Mouse (Mus musculus) midbrain, embryonic 16.5 days (tissue): ENCODE data around the gene Gm20388. TPM values are rescaled to one million over a fixed set of nuclear protein-coding genes. Genes with fewer than 3 reads are reported as not detected.

Source experiments
- ATAC-seq: fragments of 200-750 bp; cut with Nextera tagmentation; 2 replicates; pipeline ENCODE4 v1.8.0; 2017; ENCODE audit warnings: moderate TSS enrichment
- H3K27ac ChIP-seq: fragments of 300-500 bp; sonication (generic); 2 replicates; pipeline ENCODE4 v1.5.1; 2014; ENCODE audit warnings: mild to moderate bottlenecking, low read length, mixed read lengths
- H3K27me3 ChIP-seq: fragments of 300-500 bp; sonication (generic); 2 replicates; pipeline ENCODE4 v1.6.1; 2014; ENCODE audit warnings: low read depth, low read length, mixed read lengths; ENCODE audit not compliant: control insufficient read depth, insufficient read depth
- H3K36me3 ChIP-seq: fragments of 300-500 bp; sonication (generic); 2 replicates; pipeline ENCODE4 v1.6.1; 2014; ENCODE audit warnings: mild to moderate bottlenecking, low read length, moderate library complexity, mixed read lengths; ENCODE audit not compliant: control insufficient read depth, insufficient read depth
- H3K4me1 ChIP-seq: fragments of 300-500 bp; sonication (generic); 2 replicates; pipeline ENCODE4 v1.6.1; 2014; ENCODE audit warnings: mild to moderate bottlenecking, low read length, mixed read lengths; ENCODE audit not compliant: control insufficient read depth, insufficient read depth
- H3K4me2 ChIP-seq: fragments of 300-500 bp; sonication (generic); 2 replicates; pipeline ENCODE4 v1.6.1; 2014; ENCODE audit warnings: mild to moderate bottlenecking, low read length, mixed read lengths
- H3K4me3 ChIP-seq: fragments of 300-500 bp; sonication (generic); 2 replicates; pipeline ENCODE4 v1.5.1; 2014; ENCODE audit warnings: low read depth, mild to moderate bottlenecking, low read length, moderate library complexity, mixed read lengths
- H3K9ac ChIP-seq: fragments of 300-500 bp; sonication (generic); 2 replicates; pipeline ENCODE4 v1.6.1; 2014; ENCODE audit warnings: low read depth, low read length, mixed read lengths
- H3K9me3 ChIP-seq: fragments of 300-500 bp; sonication (generic); replicated peaks from 2 replicates; pipeline ENCODE4 v1.6.1; 2014; ENCODE audit warnings: mild to moderate bottlenecking, low read length, mixed read lengths; ENCODE audit not compliant: control insufficient read depth, poor library complexity, severe bottlenecking
- WGBS: fragments of 180-500 bp; shearing (Covaris S2); extraction: QIAGEN DNeasy Blood & Tissue Kit; methylation state at CpG from one replicate; pipeline ENCODE4 v1.1.7; 2014; 5-methylcytosine and 5-hydroxymethylcytosine counted together
- polyA plus RNA-seq: library from polyadenylated mRNA; unstranded; fragments of >200 nt; fragmentation: Nextera tagmentation; extraction: Ambion mirVana; gene quantifications from 2 replicates; pipeline ENCODE4 v1.2.1, GENCODE M21; 2015

Gene Gm20388
- polyA plus RNA-seq, 1 experiment from 2014 or later, result 7.5 TPM

GRCm38 (mm10) chr8:122181414-122181813 is 2270.8 kb downstream of the Gm20388 start:
- Histone ChIP-seq H3K4me1 (no peaks in the 10 kb centered on the region), H3K36me3 (no peaks in the 10 kb centered on the region), H3K4me2 (no peak overlapping the region), H3K27me3 (no peaks in the 10 kb centered on the region), H3K9ac (no peak overlapping the region), H3K9me3 (no peaks in the 10 kb centered on the region), H3K4me3 (no peak overlapping the region), H3K27ac (no peak overlapping the region)
- no peak for ATAC-seq
- 70% methylated on average over 9 of the region's 9 CpGs for WGBS

DNA sequence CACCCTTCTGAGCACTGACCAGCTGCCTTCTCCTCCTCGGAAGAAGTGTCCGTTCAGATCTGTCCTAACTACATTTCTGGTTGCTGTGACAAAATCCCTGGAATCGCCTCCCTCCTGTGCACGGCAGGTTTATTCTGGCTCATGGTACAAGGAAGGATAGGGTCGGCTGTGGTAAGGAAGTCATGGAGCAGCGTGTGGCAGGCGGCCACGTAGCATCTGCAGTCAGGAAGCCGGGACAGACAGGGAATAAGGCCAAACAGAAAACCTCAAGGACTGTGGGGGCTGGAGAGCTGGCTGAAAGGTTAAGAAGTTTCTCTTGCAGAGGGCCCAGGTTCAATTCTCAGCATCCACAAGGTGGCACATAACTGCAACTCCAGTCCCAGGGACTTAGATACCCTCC is 2271.3 kb downstream of the Gm20388 start:
- no peaks in the 10 kb centered on the region for H3K27me3 ChIP-seq
- ATAC-seq, result no peak
- no peaks in the 10 kb centered on the region for H3K9me3 ChIP-seq
- H3K4me1 ChIP-seq, result no peaks in the 10 kb centered on the region
- H3K27ac ChIP-seq, result no peak overlapping the region
- WGBS, result 77% methylated on average over 9 of the region's 9 CpGs
- H3K9ac ChIP-seq, result no peak overlapping the region
- no peaks in the 10 kb centered on the region for H3K36me3 ChIP-seq
- no peak overlapping the region for H3K4me3 ChIP-seq
- no peak overlapping the region for H3K4me2 ChIP-seq

DNA sequence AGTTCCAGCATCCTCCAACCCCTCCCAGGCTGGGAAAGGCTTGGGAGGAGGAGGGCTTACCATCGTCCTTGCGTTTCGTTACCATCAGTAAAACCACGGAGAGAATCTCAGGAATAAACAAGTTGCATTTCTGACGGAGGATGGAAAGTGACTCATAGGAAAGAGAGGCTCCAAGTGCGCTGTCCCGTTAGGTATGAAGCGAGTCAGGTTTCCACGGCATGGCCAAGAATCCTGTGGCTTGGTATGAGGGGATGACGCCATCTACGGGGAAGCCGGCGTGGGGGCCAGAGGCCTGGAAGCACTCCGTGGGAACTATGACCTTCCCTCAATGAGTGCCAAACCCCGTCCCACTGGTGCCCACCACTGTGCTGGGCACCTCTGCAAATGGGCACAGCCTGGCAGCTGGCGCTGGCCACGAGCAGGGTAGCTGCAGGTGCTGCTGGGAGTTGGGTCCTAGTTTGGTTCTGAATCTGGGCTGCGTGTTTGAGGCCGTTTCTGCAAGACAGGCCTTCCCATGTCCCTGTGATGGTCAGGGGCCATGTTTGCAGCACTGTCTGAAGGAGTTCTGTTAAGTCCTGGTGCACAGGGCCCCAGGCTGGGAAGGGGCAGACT is 2275.8 kb downstream of the Gm20388 start:
- ATAC-seq, result no peak
- Histone ChIP-seq H3K36me3 (no peaks in the 10 kb centered on the region), H3K4me3 (no peak overlapping the region), H3K9me3 (no peaks in the 10 kb centered on the region), H3K4me2 (no peak overlapping the region), H3K27ac (no peak overlapping the region), H3K9ac (no peak overlapping the region), H3K27me3 (no peaks in the 10 kb centered on the region), H3K4me1 (peaks cover 3% of the 10 kb centered on the region)
- WGBS, result 89% methylated on average over 19 of the region's 19 CpGs

GRCm38 (mm10) chr8:122187271-122187670 is 2276.6 kb downstream of the Gm20388 start:
- Histone ChIP-seq H3K4me2 (no peak overlapping the region), H3K36me3 (no peaks in the 10 kb centered on the region), H3K4me3 (no peak overlapping the region), H3K27me3 (no peaks in the 10 kb centered on the region), H3K27ac (no peak overlapping the region), H3K9me3 (no peaks in the 10 kb centered on the region), H3K9ac (no peak overlapping the region), H3K4me1 (peaks cover 3% of the 10 kb centered on the region)
- no peak for ATAC-seq
- 90% methylated on average over 4 of the region's 4 CpGs for WGBS

DNA sequence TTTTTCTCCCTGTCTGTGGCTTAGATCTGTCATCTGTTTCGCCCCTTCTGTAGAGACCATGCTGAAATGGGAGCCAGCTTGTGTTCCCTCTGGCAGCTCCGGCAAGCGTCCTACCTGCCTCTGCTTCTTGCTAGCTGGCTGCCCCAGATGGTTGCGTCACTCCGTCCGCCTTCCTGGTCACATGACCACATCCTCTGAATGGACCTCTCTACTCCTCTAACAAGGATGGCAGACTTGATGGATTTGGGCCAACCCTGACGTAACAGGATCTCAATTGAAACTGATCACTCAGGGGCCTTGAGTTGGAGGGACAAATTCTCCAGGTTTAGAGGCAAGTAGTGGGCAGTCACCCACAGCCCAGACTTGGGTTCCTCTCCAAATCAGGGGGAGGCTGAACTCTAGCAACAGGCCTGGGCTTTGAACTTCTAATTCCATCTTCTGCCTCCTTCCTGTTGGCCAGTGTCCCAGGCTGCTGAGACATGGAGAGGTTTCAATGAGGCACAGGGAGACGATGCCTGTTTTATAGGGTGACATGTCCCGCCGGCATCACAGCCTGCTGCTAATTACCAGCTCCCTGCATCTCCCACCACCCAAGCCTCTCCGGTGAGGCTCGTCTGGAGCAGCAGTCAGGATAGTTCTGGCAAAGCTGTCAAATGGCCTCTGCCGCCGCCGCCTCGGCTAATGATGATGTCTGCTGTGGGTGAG is 2279.9 kb downstream of the Gm20388 start:
- Histone ChIP-seq H3K27ac (no peak overlapping the region), H3K36me3 (no peaks in the 10 kb centered on the region), H3K27me3 (no peaks in the 10 kb centered on the region), H3K4me2 (no peak overlapping the region), H3K9me3 (no peaks in the 10 kb centered on the region), H3K9ac (no peak overlapping the region), H3K4me1 (peaks cover 3% of the 10 kb centered on the region), H3K4me3 (no peak overlapping the region)
- ATAC-seq, result no peak
- 60% methylated on average over 16 of the region's 16 CpGs for WGBS

DNA sequence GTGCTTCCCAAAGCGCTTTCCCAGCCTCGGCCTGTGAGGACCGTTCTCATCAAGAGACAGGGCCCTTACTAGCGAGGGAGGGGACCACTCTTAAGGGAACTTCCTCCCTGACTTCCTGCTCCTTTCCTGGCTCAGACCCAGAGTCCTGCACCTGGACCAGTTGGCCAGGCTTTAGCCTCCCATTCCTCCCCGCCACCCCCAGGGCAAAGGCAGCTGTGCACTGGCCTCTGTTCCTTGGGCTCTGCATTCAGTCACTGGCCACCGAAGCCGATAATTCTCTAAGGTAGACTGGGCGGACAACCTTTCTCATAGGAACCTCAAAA is 2280.4 kb downstream of the Gm20388 start:
- no peak for ATAC-seq
- no peaks in the 10 kb centered on the region for H3K36me3 ChIP-seq
- H3K9ac ChIP-seq, result no peak overlapping the region
- 77% methylated on average over 8 of the region's 8 CpGs for WGBS
- H3K4me3 ChIP-seq, result no peak overlapping the region
- peaks cover 3% of the 10 kb centered on the region for H3K4me1 ChIP-seq
- H3K9me3 ChIP-seq, result no peaks in the 10 kb centered on the region
- H3K27ac ChIP-seq, result no peak overlapping the region
- no peaks in the 10 kb centered on the region for H3K27me3 ChIP-seq
- H3K4me2 ChIP-seq, result no peak overlapping the region

GRCm38 (mm10) chr8:122192771-122193170 is 2282.1 kb downstream of the Gm20388 start:
- Histone ChIP-seq H3K27me3 (no peaks in the 10 kb centered on the region), H3K36me3 (no peaks in the 10 kb centered on the region), H3K4me3 (no peak overlapping the region), H3K27ac (no peak overlapping the region), H3K4me2 (no peak overlapping the region), H3K9ac (no peak overlapping the region), H3K9me3 (no peaks in the 10 kb centered on the region), H3K4me1 (peaks cover 3% of the 10 kb centered on the region)
- 85% methylated on average over 5 of the region's 5 CpGs for WGBS
- no peak for ATAC-seq

DNA sequence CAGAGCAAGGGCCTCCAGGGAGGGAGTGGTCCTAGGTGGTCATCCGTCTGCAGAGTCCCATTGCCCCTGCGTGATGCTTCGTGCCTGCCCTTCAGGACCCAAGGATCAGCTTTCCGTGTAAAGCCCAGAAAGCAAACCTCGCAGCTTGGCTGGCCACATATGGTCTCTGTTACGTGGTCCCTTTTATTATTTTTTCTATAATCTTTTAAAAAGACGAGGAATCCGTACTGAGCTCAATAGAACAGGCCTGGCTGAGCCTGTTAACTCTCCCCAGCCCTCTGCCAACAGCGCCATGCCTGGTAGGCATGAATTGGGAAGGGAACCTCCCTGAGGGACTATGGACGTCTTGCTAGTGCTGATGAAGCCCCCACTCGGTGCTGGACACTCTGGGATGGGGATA is 2282.9 kb downstream of the Gm20388 start:
- no peaks in the 10 kb centered on the region for H3K27me3 ChIP-seq
- peaks cover 3% of the 10 kb centered on the region for H3K4me1 ChIP-seq
- no peak overlapping the region for H3K27ac ChIP-seq
- H3K36me3 ChIP-seq, result no peaks in the 10 kb centered on the region
- ATAC-seq, result no peak
- WGBS, result 74% methylated on average over 11 of the region's 11 CpGs
- no peak overlapping the region for H3K9ac ChIP-seq
- no peak overlapping the region for H3K4me2 ChIP-seq
- H3K9me3 ChIP-seq, result no peaks in the 10 kb centered on the region
- H3K4me3 ChIP-seq, result no peak overlapping the region

- no peaks in the 10 kb centered on the region for H3K27me3 ChIP-seq
- no peak overlapping the region for H3K9ac ChIP-seq
- no peaks in the 10 kb centered on the region for H3K36me3 ChIP-seq
- 75% methylated on average over 7 of the region's 8 CpGs for WGBS
- H3K4me1 ChIP-seq, result peaks cover 3% of the 10 kb centered on the region
- H3K4me2 ChIP-seq, result no peak overlapping the region
- no peaks in the 10 kb centered on the region for H3K9me3 ChIP-seq
- ATAC-seq, result no peak
- H3K27ac ChIP-seq, result no peak overlapping the region
- H3K4me3 ChIP-seq, result no peak overlapping the region
These were observed 2283.8 kb downstream of the Gm20388 start for GRCm38 (mm10) chr8:122194396-122194795.
